Mouse (Mus musculus) heart, embryonic 12.5 days (tissue): ENCODE measurements at regions not wholly inside any gene's neighbourhood (a gene's known extent, or its start where the extent isn't known, plus 50 kb on each side); places are given as distances from the start of the nearest gene placed in this dataset.

ENCODE experiments used
- ATAC-seq: fragments of 200-750 bp; cut with Nextera tagmentation; 2 replicates; pipeline ENCODE4 v1.8.0; 2017; ENCODE audit warnings: moderate TSS enrichment, moderate library complexity; ENCODE audit not compliant: insufficient number of reproducible peaks, low FRiP score
- H3K27ac ChIP-seq: fragments of 300-500 bp; sonication (generic); 2 replicates; pipeline ENCODE4 v1.5.1; 2016; ENCODE audit warnings: mild to moderate bottlenecking, moderate library complexity; ENCODE audit not compliant: poor library complexity, severe bottlenecking
- H3K27me3 ChIP-seq: fragments of 300-500 bp; sonication (generic); replicated peaks from 2 replicates; pipeline ENCODE4 v1.6.1; 2016; ENCODE audit warnings: mild to moderate bottlenecking, moderate library complexity
- H3K36me3 ChIP-seq: fragments of 300-500 bp; sonication (generic); 2 replicates; pipeline ENCODE4 v1.6.1; 2016; ENCODE audit warnings: mild to moderate bottlenecking, moderate library complexity
- H3K4me1 ChIP-seq: fragments of 300-500 bp; sonication (generic); replicated peaks from 2 replicates; pipeline ENCODE4 v1.6.1; 2016; ENCODE audit warnings: mild to moderate bottlenecking
- H3K4me2 ChIP-seq: fragments of 300-500 bp; sonication (generic); 2 replicates; pipeline ENCODE4 v1.6.1; 2016; ENCODE audit warnings: mild to moderate bottlenecking, moderate library complexity
- H3K4me3 ChIP-seq: fragments of 300-500 bp; sonication (generic); 2 replicates; pipeline ENCODE4 v1.5.1; 2016; ENCODE audit warnings: mild to moderate bottlenecking
- H3K9ac ChIP-seq: fragments of 300-500 bp; sonication (generic); 2 replicates; pipeline ENCODE4 v1.6.1; 2016; ENCODE audit warnings: mild to moderate bottlenecking, moderate library complexity
- H3K9me3 ChIP-seq: fragments of 300-500 bp; sonication (generic); replicated peaks from 2 replicates; pipeline ENCODE4 v1.6.1; 2016; ENCODE audit warnings: mild to moderate bottlenecking, moderate library complexity
- WGBS: fragments of 180-500 bp; shearing (Covaris S2); methylation state at CpG from one replicate; pipeline ENCODE4 v1.1.7; 2016; 5-methylcytosine and 5-hydroxymethylcytosine counted together

DNA sequence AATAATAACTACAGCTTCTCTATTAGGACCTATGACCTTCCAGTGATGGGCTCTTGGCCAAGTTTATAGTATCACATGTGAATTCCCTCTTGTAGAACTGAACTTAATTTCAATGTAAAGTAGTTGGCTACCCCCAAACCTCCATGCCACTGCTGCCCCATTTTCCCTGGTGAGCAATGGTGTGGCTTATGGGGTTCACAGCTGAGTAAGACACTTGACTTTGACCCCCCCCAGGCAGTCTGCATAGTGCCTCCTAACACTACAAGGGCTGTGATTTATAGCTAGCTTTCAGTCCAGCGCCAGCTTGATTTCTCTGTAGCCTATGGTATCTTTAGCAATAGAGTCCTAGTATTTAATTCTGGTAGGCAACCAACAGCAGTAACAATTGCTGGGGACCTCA, 113.1 kb downstream of the Mis18a start:
- ATAC-seq: no peak
- Histone ChIP-seq H3K4me1 (no peaks in the 10 kb centered on the region), H3K27me3 (0 out of 2 replicates have a peak, but pooled peaks cover 5% of the 10 kb centered on the region), H3K9ac (no peak overlapping the region), H3K4me3 (no peak overlapping the region), H3K36me3 (no peaks in the 10 kb centered on the region), H3K9me3 (0 out of 2 replicates have a peak, but pooled peaks cover 5% of the 10 kb centered on the region), H3K4me2 (no peak overlapping the region), H3K27ac (no peak overlapping the region)
- 86% methylated on average over 1 of the region's 1 CpGs for WGBS

DNA sequence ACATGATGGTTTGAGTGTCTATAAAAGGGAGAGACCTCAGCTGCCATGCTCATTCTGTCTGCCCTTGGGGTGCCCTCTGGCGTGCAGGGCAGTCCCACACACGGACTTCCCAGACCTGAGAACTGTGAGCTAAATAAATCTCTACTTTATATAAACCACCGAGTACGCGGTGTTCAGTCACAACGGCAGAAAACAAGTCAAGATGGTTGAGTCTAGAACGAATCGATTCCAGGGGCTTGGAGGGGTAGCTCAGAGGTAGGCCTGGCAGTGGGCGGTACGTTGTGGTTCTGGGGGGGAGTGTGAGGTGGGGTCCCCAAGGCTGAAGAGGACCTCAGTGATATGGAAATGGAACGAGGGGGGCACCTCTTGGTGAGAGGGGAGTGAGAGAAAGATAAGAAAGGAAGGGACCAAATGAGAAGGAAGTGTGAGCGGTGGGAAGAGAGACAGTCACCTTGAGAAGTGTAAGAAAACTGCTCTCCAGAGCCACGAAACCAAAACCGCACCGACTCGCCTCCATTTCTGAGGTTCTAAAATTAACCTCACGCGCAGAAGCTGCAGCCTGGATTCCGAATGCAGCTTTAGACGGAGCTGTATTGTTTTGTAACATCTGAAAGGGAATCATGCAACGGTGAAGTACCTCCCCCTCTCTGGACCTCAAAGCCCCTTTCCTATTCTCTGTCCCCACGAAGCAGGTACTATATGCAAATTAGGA, 117.0 kb downstream of the Mis18a start:
- no peaks in the 10 kb centered on the region for H3K36me3 ChIP-seq
- H3K9me3 ChIP-seq: 0 out of 2 replicates have a peak, but pooled peaks cover 5% of the 10 kb centered on the region
- no peak overlapping the region for H3K4me2 ChIP-seq
- H3K4me3 ChIP-seq: no peak overlapping the region
- H3K27me3 ChIP-seq: 0 out of 2 replicates have a peak, but pooled peaks cover 7% of the 10 kb centered on the region
- no peak for ATAC-seq
- WGBS: 82% methylated on average over 22 of the region's 22 CpGs
- H3K9ac ChIP-seq: no peak overlapping the region
- H3K27ac ChIP-seq: no peak overlapping the region
- H3K4me1 ChIP-seq: no peaks in the 10 kb centered on the region

GRCm38 (mm10) chr16:90599329-90599870, 127.8 kb downstream of the Mis18a start:
- ATAC-seq: no peak
- Histone ChIP-seq H3K36me3 (no peaks in the 10 kb centered on the region), H3K9me3 (peaks cover 13% of the 10 kb centered on the region), H3K27ac (no peak overlapping the region), H3K9ac (no peak overlapping the region), H3K4me2 (no peak overlapping the region), H3K27me3 (no peaks in the 10 kb centered on the region), H3K4me1 (no peaks in the 10 kb centered on the region), H3K4me3 (no peak overlapping the region)
- WGBS: 68% methylated on average over 7 of the region's 7 CpGs

DNA sequence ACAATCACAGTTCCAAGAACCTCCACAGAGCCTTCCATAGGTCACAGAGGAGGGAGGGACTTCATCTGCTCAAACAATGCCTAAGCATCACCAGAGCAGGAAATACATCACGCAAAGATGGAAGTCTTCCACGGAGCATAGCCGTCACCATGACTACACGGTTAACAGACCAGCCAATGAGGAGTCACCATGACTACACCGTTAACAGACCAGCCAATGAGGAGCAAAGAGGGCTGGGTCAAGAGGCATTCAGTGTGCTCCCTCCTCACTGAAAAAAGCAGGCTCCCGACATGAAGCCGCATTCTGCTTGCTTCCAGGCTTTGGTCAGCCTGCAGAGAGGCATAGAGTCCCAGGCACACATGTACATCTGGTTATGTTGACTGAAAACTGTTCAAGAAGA, 128.5 kb downstream of the Mis18a start:
- no peak for ATAC-seq
- Histone ChIP-seq H3K9me3 (peaks cover 13% of the 10 kb centered on the region), H3K4me2 (no peak overlapping the region), H3K27me3 (no peaks in the 10 kb centered on the region), H3K27ac (no peak overlapping the region), H3K4me1 (no peaks in the 10 kb centered on the region), H3K36me3 (no peaks in the 10 kb centered on the region), H3K4me3 (no peak overlapping the region), H3K9ac (no peak overlapping the region)
- 76% methylated on average over 7 of the region's 7 CpGs for WGBS

DNA sequence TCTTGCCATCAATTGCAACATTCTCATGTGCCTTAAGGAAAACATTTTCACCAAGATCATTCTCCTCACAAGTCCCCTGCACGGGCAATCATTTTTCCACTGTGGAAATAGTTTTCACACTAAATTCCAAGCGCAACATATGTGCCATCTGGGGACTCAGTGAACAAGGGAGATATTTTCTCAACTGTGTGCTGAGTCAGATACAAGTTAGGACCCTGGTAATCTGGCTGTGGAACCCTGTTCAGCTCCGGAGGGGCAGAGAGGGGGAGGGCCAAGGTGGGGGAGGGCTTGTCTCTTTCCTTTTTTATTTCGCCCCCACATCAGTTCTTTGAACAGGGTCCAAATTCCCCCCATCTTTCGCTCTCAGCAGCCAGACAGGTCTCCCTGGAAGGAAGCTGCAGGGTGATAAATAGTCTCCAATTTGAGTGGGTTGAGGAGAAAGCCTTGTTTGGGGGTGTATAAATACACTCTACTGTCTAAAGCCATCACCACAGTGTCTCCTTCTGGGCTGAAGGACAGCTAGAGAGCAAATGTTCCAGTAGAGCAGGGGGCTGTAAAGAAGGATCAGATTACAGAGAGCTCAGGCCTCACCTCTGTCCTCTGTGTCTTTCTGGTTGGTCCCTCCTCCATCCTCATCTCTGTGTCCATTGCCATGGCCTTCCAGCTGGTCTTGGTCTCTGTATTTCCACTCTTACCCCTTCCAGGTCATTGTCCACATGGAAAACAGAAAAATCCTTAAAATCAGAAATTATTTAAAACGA, 134.3 kb downstream of the Mis18a start:
- no peak overlapping the region for H3K27ac ChIP-seq
- H3K4me2 ChIP-seq: no peak overlapping the region
- H3K9me3 ChIP-seq: peaks cover 21% of the 10 kb centered on the region
- no peak overlapping the region for H3K4me3 ChIP-seq
- WGBS: 58% methylated on average over 6 of the region's 6 CpGs
- no peaks in the 10 kb centered on the region for H3K36me3 ChIP-seq
- H3K4me1 ChIP-seq: no peaks in the 10 kb centered on the region; the same call in 1 of the 2 replicates
- ATAC-seq: no peak
- H3K27me3 ChIP-seq: no peaks in the 10 kb centered on the region
- H3K9ac ChIP-seq: no peak overlapping the region

DNA sequence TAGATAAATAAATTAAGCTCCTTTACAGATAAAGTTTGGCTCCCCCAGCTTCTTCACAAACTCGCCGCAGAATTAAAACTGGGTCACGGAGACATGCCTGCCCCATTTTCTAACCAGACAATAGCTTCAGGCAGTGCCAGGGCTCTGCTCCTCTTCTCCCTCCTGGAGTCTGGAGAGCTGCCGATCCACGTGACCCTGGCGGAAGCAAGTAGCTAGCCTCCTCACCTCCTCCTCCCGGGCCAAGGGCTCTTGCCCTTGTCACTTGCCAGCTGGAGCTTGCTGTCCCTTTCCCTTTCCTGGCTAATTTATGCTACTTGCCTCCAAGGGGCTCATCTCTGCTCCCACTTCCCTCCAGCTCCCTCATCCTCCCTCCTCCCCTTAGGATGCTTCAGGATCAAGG, 142.0 kb downstream of the Mis18a start:
- Histone ChIP-seq H3K27ac (no peak overlapping the region), H3K9ac (no peak overlapping the region), H3K36me3 (no peaks in the 10 kb centered on the region), H3K27me3 (no peaks in the 10 kb centered on the region), H3K9me3 (peaks cover 29% of the 10 kb centered on the region), H3K4me3 (no peak overlapping the region), H3K4me2 (no peak overlapping the region), H3K4me1 (peaks cover 5% of the 10 kb centered on the region; the same call in 1 of the 2 replicates)
- 76% methylated on average over 7 of the region's 7 CpGs for WGBS
- ATAC-seq: no peak

DNA sequence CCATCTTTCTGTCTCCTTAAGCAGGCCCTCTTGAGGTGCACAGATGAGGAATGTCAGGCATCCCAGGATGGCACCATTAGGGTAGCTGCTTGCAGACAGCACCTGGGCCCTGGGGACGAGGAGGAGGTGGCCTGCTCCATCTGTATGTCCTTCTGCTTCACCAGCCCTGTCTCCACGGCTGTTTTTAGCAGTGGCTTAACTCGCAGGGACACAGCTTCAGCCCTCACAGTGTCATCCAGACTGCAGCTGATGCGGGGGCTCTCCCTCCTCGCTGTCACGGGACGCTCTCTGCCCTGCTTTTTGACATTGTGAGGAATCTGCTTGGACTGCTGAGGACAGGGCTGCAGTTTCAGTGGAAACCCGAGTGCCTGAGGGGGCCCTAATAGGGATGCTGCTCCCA, 146.8 kb downstream of the Mis18a start:
- WGBS: 29% methylated on average over 8 of the region's 8 CpGs
- H3K36me3 ChIP-seq: no peaks in the 10 kb centered on the region
- ATAC-seq: no peak
- H3K9me3 ChIP-seq: 0 out of 2 replicates have a peak, but pooled peaks cover 7% of the 10 kb centered on the region
- no peak overlapping the region for H3K27ac ChIP-seq
- no peak overlapping the region for H3K4me3 ChIP-seq
- no peak overlapping the region for H3K4me2 ChIP-seq
- H3K27me3 ChIP-seq: no peaks in the 10 kb centered on the region
- peaks cover 5% of the 10 kb centered on the region; the same call in 1 of the 2 replicates for H3K4me1 ChIP-seq
- H3K9ac ChIP-seq: no peak overlapping the region

DNA sequence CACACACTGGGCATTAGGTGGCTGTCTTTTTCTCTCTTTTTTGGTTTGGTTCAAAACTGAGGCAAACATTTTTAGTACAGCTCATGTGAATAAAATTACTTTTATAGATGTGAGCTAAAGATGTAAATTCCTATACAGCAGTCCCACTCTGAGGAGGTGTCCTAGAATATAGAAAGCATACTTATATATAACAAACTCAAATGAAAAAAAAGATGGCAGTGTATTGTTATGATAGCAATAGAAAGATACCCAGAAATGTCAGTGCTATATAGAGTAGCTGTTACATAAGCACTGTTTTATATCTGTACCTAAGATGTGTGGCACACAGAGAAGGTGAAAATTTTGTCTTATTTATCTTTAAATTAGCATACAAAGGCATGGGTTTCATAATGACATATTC, 156.1 kb downstream of the Mis18a start:
- no peak overlapping the region for H3K4me3 ChIP-seq
- no peak overlapping the region for H3K27ac ChIP-seq
- H3K36me3 ChIP-seq: no peaks in the 10 kb centered on the region
- H3K4me2 ChIP-seq: no peak overlapping the region
- no peaks in the 10 kb centered on the region for H3K4me1 ChIP-seq
- H3K9me3 ChIP-seq: peaks cover 6% of the 10 kb centered on the region; the same call in 1 of the 2 replicates
- H3K27me3 ChIP-seq: no peaks in the 10 kb centered on the region
- ATAC-seq: no peak
- no peak overlapping the region for H3K9ac ChIP-seq

DNA sequence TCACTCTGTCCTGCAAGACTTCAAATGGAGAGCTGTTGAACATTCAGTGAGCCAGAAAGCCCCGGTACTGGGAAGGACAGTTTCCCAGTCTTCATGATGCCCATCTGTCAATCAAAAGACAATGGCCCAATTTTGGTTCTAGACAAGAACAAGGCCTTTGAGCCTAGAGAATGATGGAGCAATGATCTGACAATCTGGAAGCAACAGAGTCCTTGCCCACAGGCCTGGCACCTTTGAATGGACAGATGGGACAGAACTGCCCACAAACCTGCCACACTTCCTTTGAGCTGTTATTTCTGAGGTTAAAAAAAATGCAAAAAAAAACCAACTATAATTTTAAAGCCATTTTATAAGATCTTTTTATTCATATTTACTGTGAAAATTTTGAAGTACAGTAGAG, 157.4 kb downstream of the Mis18a start:
- H3K4me2 ChIP-seq: no peak overlapping the region
- no peaks in the 10 kb centered on the region for H3K4me1 ChIP-seq
- ATAC-seq: no peak
- H3K4me3 ChIP-seq: no peak overlapping the region
- no peaks in the 10 kb centered on the region for H3K36me3 ChIP-seq
- no peak overlapping the region for H3K9ac ChIP-seq
- H3K27ac ChIP-seq: no peak overlapping the region
- no peaks in the 10 kb centered on the region for H3K27me3 ChIP-seq
- H3K9me3 ChIP-seq: peaks cover 6% of the 10 kb centered on the region; the same call in 1 of the 2 replicates
- WGBS: 83% methylated on average over 1 of the region's 1 CpGs

GRCm38 (mm10) chr16:90565182-90565581, 162.0 kb downstream of the Mis18a start:
- Histone ChIP-seq H3K4me2 (no peak overlapping the region), H3K9me3 (peaks cover 6% of the 10 kb centered on the region; the same call in 1 of the 2 replicates), H3K9ac (no peak overlapping the region), H3K4me3 (no peak overlapping the region), H3K4me1 (no peaks in the 10 kb centered on the region), H3K27me3 (no peaks in the 10 kb centered on the region), H3K36me3 (no peaks in the 10 kb centered on the region), H3K27ac (no peak overlapping the region)
- WGBS: 65% methylated on average over 2 of the region's 2 CpGs
- no peak for ATAC-seq

GRCm38 (mm10) chr16:90553120-90553519, 167.3 kb downstream of the Hunk start:
- H3K9me3 ChIP-seq: 0 out of 2 replicates have a peak, but pooled peaks cover 12% of the 10 kb centered on the region
- WGBS: 88% methylated on average over 7 of the region's 7 CpGs
- no peak overlapping the region for H3K4me2 ChIP-seq

More at GRCm38 (mm10) chr16:90553120-90553519, 167.3 kb downstream of the Hunk start:
- no peak for ATAC-seq
- H3K9ac ChIP-seq: no peak overlapping the region
- H3K4me1 ChIP-seq: peaks cover 10% of the 10 kb centered on the region
- H3K36me3 ChIP-seq: no peaks in the 10 kb centered on the region
- H3K4me3 ChIP-seq: no peak overlapping the region
- H3K27me3 ChIP-seq: peaks cover 5% of the 10 kb centered on the region
- no peak overlapping the region for H3K27ac ChIP-seq
